Mouse (Mus musculus) c-Kit-positive CD71-positive TER-119-positive erythroid progenitor cells, embryonic 14.5 days (primary cell): ENCODE measurements around the gene Ctbp1.

ENCODE experiments used
- DNase-seq: peaks from one replicate; pipeline ENCODE4 v3.0.0-alpha.2; 2013; ENCODE audit warnings: low spot score

Ctbp1 gene

DNA sequence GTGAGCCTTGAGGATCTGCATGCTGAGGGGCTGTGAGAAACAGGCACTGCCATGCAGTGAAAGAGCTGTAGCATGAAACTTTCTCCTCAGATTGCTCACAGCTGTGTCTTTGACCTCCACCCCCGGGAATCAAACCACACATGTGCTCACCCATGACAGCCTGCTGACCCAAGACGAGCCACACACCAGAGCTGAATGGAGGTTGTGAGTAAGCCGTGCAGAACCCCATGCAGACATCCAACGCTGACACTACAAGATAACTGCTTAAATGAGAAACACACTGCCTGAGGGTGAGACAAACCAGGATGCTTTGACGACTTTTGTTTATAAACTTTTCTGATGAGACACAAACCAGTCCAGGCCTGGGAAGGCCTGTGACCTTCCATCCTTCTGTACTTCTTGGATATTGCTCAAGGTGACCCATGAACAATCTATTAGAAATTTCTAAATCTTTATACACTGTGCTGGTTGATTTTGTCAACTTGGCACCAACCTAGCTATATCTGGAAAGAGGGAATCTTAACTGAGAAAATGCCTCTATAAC is 30.3 kb downstream of the Ctbp1 start:
- DNase-seq = no peak

DNA sequence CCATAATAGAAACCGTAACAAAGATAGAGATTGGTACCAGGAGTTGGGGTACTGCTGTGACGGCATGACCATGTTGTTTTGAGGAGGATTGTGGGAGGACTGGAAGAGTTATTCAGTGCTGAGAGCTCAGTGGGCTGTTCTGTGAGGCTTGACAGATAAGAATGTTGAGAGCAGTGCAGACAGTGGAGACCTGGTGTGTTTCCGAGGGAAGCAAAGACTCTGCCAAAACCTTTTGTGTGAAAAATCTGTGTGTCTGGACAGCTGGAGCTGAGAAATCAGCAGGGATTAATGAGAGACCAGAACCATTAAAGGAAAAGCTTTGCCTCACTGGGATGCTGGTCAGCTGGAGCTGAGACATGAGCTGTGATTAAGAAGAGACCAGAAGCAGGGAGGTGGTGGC is 34.9 kb downstream of the Ctbp1 start:
- no peak for DNase-seq

DNA sequence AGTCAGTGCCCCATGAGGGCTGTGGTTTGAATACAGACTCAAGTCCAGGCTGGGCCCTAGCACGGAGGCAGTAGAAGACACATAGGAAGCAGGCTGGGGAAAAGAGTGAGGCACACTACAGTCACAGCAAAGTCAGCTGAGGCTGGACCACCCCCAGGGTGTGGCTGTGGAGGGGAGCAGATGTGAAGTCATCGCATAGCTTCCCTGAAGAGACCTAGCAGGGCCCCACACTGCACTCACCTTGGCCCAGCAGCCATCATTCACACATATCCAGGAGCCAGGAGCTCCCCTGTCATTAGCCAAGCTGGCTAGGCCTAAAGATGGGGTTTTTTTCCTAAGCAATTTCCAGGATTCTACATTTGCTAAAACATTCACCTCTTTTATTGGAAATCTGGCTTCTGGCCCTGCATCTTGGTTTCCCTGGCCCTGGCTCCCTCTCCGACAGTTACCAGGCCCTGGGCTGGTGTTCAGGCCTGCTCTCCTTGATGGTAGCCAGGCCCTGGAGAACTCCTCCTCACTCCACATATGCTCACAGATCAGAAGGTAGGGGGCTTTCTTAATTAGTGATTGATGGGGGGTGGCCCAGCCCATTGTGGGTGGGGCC is 35.6 kb downstream of the Ctbp1 start:
- no peak for DNase-seq

DNA sequence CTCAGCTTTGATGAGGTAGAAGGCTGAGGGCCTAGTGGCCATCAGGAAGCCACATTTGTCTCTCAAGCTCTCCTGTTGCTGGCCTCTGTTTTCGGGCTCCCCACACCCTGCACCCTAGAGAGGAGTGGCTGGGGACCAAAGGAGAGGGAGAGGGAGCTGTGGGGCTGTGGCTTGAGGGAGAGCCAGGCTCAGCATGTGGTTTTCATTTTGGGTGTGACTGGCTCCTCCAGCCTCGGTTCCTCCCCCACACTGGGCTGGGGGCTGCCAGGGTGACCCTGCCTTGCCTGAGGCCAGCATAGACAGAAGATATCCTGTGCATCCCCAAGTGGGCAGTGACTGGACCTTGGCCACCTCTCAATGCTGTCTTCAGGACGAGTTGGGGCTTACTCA is 36.5 kb downstream of the Ctbp1 start:
- no peak for DNase-seq

DNA sequence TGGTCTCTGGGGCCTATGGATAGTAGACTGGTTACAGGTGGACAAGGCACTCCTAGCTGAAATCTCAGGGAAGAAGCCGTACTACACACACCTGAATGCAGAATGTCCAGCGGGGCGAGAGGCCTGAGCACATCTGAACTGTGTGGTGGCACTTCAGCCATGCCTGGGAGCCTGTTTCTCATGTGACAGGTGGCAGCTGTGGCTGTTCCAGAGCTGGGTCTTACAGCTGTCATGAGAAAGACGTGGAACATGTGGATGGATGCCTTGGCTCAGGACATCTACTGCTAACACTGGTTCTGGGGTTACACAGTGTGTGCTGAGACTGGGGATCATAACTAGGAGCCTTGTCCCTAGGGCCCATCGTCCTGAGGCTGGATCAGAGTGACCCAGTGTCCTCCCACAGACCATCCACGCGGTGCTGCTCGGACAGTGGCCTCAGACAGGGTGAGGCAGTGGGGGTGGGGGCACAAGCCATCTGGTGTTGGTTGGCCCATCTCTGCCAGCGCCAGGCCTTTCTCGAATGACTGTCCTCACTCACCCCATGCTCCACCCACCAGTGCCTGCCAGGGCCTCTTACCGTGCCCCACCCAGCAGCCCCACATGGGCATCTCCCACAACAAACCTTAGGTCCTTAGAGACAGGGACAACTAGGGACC is 37.1 kb downstream of the Ctbp1 start:
- DNase-seq = no peak

DNA sequence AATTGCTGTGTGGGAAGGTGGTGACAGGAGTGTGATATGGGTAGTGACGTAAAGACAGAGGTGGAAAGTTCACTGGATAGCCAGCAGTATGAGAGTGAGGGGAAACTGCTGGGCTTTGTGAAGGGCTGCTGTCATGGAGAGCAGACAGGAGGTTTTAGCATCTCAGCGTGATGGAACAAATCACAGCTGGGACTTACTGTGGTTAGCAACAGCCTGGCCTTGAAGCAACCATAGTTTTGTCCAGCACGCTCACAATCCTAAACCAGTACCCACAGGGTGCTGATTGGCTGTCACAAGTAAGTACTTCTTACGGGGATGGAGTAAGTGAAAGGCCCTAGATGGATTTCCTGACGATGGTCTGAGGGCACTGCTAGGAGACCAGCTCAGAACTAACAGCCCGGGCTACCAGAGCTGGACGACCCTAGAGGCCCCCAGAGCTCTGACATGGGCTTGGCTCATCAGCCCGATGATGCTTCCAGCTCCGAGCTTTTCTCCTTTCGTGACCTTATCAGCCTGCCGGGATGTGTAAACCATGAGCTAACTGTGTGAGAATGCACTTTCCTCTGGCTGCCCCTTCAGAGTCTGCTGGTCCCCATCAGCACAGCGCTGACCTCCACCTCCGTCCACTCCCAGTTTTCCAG is 40.3 kb downstream of the Ctbp1 start:
- DNase-seq = no peak

DNA sequence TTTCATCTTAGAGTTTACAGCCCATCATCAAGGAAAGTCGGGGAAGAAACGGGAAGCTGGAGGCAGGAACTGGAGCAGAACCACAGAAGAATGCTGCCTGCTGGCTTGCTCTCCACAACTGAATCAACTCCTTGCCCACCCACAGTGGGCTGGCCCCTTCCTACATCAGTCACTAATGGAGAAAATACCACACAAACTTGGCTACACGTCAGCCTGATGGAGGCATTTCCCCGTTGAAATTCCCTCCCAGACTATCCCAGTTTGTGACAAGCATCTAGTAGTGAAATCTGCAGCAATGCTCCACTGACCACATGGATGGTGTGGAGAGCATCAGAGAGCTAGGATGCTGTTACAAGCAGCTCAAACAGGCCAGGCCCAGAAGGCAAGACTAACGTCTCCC is 42.0 kb downstream of the Ctbp1 start:
- DNase-seq = no peak

DNA sequence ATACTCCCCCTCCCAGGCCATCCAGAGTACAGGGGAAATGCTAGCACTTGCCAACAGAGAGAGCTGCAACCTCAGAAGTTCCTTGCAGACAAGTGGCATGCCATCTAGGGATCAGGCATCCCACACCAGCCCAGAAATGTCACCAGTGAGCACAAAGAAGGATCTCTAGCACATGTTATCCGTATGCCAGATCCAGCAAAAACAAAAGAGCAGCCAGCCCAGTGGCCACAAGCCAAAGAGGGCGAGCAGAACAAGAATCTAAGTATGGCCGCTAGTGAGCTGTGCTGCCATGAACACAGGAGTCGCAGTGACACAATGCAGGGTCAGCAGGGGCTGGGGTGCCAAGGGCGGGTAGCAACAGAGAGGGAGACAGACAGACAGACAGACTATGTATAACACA is 44.5 kb downstream of the Ctbp1 start:
- DNase-seq = no peak

DNA sequence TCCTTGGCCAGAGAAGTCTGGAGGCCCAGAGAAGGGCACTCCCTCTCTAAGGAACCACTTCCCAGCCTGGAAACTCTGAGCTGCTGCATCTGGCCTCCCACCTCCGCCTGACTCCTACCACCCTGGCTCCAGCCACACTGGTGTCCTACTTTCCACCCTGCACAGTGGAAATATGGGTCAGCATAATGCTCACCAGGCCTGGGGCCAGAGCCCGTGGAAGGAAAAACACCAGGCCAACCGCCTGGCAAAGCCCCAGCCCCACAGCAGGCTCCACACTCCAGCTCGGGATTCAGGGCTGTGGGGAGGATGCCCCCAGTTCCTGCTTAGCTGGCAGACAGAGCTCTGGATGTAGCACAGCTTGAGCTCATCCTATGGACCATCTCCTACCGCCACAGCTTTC is 46.4 kb downstream of the Ctbp1 start:
- no peak for DNase-seq

DNA sequence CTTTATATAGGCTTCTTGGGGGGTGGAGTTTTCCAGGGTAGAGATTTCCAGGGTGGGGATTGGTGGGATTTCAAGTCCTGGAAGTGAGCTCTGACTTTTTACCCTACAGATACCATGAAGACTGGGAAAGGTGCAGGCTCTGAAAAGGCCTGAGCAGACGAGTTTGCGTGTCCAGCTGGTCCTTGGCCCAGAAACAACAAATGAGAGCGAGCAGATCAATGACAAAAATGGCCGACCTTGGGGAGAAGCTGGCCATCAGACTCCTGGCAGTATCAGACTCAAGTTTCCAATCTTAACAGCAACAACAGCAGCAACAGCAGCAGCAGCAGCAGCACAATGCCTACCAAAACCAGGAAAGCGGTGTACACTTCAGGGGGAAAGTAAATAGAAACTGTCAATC is 49.1 kb downstream of the Ctbp1 start:
- DNase-seq = no peak

DNA sequence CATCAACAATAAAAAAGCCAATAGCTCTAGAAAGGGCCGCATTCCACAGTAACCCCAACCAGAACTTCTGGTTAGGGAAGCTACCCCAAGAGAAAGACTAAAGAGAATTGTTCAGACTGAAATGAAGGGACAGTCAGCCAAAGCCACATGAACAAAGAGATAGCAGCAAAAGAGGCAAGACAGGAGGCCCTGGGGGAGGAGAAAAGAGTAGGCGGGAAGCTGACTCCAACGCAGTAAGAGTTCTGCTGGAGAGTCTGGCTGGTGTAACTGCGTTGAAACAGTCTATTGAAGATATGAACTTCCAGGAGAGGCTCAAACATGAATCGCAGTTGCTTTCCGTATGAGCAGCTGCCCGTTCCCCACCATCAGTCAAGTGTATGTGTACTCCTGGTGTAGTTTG is 50.3 kb downstream of the Ctbp1 start:
- DNase-seq = peak; percentile 39

DNA sequence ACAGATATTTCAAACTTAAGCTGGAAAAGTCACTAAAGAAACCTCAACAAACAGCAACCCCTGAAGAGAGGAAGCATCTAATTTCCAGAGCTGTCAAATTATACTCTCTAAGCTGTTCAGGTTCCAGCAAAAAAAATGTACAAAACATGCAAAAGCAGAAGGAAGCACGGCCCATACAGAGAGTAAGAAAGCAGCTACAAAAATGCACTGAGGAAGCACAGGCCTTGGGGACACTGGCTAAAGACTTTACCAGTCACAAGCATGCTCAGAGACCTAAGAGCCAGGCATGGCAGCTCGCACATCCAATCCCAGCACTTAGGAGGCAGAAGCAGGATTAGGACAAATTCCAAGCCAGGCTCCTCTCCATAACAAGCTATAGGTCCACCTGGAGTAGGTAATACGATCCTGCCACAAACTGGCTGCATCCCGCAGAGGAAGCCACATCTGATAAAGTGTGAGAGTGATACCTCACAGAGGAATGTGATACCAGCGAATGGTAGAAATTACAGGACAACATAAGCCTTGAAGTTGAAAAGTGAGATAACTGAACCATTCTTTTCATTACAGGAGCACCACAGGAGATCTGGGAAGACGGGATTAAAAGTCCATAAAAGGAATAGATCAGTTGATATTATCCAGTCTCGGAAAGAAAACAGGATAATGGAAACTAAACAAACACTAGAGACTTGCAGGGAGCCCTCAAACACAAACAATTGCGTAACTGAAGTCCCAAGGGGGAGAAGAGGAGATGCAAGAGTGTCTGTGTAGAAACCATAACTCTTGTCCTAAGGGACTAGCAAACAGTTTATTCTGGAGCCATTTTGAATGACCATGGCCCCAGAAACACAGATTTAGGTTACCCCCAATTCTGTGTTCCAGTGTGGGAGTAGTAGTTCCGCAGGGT is 51.7 kb downstream of the Ctbp1 start:
- no peak for DNase-seq

DNA sequence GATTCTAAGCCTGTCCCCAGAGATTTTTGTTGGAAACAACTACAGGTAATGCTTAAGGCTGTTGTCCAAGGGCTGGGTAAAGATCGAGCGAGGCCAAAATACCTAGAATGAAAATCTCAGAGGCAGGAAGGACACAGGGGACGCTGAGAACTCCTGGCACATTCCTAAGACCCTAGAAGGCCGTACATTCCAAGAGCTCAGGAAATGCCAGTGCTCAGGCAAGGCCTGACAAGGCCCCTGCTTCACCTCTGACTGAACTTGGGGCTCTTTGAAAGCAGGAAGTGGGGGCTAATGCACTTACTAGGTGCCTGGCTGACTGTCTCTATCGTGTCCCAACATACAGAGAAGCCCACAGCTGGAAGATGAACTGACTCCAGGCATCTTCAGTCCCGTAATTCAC is 52.4 kb downstream of the Ctbp1 start:
- no peak for DNase-seq

DNA sequence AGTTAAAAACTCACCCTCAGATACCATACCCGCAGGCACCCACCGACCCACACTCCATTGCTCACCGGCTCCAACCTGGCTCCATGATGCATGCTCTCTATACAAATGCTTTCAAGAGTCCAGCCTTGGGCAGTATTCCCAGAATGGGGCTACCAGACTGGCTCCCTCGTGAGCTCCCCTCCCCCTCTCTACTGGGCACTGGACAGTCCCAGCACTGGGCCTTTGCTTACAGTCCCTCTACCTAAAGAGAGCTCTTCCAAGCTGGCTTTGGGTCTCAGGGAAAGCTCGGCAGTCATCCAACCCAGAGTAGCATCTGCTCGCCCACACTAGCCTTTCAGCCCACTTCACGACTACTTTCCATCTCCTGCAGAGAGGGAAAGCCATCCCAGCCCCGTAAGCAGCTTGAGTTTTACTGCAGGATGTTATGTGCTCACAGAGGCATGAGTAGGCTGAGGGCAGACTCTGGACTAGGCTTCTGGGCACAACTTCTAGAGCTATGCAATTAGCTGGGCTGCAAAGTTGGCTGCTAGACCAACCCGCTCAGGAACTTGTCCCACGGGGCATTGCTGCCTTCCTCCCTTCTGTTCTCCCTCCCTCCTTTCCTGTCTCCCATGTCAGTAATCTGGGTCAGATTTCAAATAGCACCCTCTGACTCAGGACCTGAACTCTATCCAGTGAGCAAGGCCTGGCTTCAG is 54.3 kb downstream of the Ctbp1 start:
- DNase-seq = no peak

DNA sequence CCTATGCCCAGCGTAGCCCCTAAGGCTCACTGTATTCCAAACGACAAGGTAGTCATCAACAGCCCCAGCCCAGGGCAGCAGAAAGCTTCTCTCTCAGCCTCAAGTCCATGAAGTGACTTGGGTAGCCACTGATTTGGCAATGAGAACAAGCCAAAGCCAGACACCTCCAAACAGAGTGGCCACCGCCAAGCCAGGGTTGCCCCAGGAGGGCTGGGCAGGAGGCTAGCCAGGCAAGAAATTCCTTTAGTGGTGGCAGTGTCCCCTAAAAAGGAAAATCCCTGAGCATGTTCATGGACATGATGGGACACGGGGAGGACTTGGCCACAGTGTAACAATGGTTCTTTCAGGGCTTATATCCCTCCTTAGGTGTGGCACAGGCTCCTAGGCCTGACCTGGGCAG is 55.0 kb downstream of the Ctbp1 start:
- no peak for DNase-seq

DNA sequence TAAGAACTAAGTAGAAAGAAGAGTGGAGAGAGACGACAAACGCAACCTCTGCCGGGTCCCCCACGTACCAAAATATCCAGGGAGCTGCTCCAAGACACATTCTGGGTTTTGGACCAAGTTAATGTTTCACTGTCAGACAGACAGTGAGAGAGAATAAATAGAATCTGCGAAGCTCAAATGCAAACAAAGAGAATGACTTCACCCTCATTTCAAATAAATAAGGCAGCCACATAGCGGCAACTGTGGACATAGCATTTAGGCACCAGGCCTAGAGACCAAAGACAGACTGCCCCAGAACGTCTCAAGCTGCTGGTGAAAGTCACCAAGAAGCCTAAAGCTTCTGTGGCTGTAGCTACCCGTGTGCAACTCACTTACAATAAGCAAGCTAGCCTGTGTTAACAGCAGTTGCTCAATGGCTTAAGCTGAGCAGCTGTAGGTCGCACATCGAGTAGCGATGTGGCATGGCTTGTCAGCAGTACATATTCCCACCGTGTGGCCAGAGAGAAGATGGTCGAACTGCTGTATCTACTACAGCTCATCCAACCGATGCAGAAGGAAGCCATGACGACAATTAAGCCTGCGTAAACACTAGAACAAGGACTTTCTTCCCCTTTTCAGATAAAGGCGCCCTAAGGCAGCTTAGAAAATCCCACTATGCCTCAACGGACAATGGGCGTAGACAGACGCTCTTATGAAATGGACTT is 55.9 kb downstream of the Ctbp1 start:
- no peak for DNase-seq

DNA sequence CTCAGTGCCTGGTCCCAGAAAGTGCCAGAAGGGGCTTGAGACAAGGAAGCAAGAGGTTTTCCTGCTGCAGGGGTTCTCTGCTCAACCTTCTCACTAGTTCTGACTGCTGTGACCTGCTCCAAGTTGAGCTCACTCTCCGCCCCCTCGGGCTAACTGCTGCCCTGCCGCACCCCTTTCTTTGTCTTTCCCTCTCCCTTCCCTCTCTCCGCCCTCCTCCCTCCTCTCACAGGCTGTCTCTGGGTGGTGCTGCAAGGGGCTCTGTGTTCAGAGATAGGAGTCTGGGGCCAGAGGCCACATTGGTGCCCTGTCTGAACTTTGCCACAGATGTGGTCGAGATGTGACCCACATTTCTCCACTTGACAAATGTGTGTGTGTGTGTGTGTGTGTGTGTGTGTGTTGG is 56.7 kb downstream of the Ctbp1 start, which contains the start of gene Spon2:
Gene Spon2 (minus strand): TSS at position 375 of the 400 bp plus-strand sequence.
- DNase-seq = peak; percentile 50

DNA sequence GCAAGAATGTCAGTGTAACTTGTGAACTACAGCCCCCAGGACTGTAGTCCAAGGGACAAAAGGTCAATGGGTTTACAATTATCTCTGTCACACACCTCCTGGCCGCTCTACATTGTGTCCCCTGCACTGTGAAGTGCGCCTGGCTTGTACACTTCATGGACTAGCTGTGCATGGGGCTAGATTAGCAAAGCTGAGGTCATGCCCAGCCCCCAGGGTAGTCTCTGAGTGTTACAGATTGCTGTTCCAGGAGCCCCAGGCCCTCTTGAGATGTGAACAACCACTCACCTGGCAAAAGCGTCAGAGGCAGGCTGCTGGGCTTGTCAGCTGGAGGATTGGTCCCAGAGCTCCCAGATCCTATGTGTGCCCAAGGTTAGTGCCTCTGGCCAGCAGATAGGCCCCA is 57.1 kb downstream of the Ctbp1 start:
- DNase-seq = no peak

DNA sequence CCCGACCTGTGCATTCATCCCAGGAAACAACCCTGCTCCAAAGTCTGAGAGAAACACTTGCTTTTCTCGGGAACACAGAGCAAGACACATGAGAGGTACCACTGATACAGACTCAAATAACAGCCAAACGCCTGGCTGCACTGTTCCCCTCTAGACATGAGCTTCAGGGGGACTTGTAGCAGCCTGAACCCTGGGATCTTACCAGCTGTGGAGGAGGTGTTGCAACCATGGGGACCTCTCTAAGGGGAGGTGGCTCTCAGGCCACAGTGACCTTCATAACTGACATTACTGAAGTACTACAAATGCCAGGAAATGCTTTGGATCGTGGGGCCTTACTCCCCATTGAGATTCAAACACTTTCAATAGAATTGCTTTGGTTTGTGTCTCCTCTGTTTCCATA is 60.1 kb downstream of the Ctbp1 start:
- DNase-seq = no peak

DNA sequence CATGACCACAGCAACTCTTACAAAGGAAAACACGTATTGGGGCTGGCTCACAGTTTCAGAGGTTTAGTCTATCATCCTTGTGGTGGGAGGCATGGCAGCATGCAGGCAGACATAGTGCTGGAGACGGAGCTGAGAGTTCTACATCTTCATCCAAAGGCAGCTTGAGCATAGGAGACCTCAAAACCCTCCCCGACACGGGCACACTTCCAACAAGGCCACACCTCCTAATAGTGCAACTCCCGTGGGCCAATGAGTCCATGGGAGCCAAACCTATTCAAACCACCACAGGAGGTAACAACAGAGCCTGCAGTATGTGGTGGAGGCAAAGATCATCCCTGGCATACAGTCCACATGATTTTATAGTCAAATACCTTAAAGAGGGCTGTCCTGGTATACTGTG is 63.5 kb downstream of the Ctbp1 start:
- no peak for DNase-seq

DNA sequence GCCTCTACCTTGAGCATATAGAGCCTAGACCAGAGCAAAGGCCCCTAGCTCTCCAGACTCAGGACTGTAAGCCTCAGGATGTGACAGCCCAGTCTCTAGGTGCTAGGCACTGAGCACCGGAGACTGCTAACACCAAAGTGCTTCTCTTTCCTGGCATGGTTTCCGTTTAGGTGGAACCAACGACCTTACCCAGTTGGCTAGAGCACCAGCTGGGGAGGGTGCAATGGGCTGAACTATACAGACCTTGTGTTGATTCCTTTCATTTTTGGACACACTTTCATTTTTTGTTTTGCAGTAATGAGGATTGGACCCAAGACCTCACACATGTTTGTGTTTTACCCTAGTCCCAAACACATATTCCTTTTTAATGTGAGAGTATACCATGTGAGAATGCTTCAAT is 64.3 kb downstream of the Ctbp1 start:
- DNase-seq = no peak
